Mouse (Mus musculus): ENCODE measurements at regions not wholly inside any gene's neighbourhood (a gene's known extent, or its start where the extent isn't known, plus 50 kb on each side); places are given as distances from the start of the nearest gene placed in this dataset.

DNA sequence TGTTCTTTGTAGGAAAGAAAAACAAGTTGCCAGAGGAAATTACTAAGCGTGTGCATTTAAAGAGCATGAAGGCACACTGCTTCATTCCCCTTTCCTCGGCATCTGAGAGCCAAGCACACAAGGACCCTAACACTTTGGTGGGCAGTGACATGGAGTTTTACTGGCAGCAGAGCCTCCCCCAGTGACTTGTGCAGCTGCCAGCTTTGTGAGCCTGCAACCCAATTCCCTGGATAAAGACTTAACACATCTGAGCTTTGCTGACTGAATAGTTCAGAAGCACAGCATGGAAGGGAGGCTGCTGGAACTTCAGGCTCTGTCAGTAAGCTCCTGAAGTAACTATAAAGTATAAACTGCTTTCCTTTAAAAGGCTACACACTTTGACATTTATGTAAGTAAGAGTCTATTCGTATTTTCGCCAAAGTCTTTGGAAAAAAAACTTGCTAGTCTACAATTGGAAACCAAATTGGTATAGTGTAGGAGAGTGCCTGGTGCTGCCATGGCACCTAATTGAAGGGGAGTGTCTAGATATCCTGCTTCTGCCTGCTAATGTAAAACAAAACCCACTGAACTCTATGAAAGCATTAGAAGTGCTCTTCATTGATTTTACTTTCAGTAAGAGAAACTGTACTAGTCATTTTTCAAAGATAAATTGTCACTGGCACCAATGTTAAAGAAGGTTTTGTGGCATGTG is 236.8 kb upstream of the Ttc14 start:
- TF ChIP-seq CTCF (IDR thresholded peaks at IDR 0.05) (no peak), EP300 (IDR thresholded peaks at IDR 0.05) (no peak)
